Mouse (Mus musculus) left cerebral cortex, adult 8-10 months (tissue): ENCODE measurements around the gene Tcte2. TPM values are rescaled to one million over a fixed set of nuclear protein-coding genes. Genes with fewer than 3 reads are reported as not detected.

Experiments used
- DNase-seq, 2 experiments: peaks; one replicate each; pipeline ENCODE4 v3.0.0; 2022; ENCODE audit warnings: low spot score in 2 of 2
- total RNA-seq, 4 experiments: library from RNA; stranded (reverse); gene quantifications; 2 replicates each; pipeline ENCODE4 v1.2.4; 2022

The Tcte2 gene
- total RNA-seq, 4 experiments from 2014 or later = 17.3 to 21.4 (median 19.7) TPM

DNA sequence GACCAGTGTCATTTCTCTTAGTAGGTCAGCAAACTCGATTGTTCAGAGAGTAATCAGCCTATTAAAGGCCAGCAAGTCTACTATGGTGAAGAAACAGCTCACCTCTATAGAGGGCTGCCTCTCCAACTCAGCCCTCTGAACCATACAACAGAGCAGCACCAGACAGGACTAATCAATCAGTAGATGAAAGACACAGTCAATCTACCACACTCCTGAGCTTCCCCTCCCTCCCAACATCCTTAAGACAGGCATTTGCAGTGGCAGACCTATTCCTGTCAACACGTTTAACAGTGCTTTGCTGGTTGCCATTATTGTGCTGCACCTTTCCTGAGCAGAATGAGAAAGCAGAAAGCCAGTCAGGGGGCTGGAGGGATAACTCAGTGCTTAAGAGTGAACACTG lies 16.3 kb downstream of the Tcte2 start:
- no peak for DNase-seq

DNA sequence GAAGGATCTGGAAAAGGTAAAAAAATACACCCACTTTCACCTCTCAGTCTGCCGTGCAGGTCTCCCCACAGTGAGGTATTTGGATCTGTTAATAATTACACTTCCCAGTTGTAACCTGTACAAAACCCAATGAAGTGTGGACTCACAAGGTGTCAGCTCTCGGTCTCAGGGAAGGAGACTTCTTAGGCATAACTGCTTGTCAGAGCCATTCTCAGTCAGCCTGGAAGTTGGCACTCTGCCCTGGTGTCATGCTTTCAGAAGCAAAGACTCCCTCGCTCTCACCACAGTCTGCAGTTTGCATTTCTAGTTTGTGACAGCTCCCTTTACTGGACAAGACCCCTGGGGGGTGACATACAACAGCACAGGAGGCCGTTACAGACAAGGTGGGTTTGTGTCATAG lies 16.8 kb downstream of the Tcte2 start:
- DNase-seq = no peak

DNA sequence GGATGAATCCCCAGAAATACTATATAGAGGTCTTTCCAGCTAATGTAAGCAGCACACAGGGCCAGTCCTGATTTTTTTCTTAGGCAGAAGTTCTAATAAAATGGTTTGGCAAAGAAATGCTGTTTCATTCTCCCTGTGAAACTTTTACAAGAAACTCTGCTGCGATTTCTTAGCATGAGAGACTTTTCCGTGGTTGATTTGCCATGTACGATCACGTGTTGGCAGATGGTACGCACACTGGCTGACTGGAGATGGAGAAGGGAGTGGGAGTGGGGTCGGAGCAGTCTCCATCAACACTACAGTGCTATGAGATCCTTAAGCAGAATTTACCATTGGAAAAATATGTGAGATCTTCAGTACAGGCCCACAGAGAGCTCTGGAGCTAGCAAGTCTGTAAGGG lies 17.4 kb downstream of the Tcte2 start:
- DNase-seq = no peak

DNA sequence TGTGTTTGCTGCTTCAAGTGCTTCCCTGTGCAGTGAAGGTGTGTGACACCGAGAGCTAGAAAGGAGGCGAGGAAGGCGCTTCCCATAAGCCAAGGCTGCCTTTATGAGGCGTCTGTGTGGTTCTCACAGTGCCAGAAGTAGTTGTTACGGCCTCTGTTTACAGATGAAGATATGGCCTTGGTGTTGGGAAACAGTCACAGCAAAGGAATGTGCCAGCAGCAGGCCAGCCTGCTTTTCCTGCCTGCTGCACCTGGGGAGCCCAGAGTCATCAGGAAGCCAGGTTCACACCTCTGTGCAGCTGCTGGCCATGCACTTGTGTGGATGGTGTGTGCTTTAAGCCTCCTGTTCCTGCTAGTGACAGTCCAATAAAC lies 17.9 kb downstream of the Tcte2 start:
- DNase-seq = no peak

DNA sequence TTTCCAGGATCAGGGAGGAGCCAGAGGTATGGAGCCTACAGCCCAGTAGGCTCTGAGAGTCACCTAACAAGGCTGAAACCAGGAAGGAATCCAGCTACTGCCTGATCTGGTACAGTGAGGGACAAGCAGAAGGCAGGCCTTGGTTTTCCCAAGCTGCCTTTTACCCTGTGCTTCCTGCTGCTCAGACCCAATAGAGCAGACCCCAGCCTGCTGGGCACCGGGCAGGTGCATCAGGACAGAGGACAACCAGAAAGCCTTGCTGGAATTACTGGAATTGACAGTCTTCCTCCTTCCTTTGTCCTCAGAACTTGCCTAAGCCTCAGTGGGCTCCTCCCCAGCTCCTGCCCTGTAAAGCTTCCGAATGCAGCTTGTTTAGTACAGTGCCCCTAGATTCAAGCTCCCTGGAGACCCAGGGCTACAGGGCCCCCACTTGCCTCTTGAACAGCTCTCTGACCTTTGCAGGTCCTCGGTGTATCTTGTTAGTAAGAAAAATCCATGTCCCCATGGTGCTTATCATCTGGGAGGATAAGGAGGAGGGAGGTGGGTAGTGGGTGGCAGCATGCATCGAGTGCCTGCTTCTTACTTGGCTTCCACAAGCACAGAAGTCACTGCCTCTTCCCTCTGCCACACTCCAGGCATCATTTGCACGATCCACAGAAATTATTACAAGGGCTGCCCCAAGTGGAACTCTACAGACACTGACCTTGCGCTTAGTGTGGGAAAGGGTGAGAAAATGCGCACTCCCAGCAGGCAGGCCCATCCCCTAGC lies 18.5 kb downstream of the Tcte2 start:
- no peak for DNase-seq

DNA sequence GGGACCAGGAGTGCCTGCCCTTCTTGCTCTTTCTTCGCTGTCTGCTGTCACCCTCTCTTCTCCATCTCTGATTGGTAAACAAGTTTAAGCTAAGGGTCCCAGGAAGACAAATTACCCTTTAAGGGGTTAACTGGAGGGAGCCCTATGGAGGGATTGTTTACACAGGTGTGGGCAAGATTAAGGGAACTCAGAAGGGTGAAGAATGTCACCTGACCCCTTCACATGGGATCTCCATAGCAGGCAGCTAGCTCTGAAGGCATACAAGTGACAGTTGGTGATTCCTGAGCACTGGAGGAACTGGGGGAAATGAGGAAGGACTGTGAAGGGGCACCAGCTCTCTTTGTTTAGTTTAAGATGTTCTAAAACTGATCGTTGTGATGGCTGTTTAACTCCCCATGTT lies 19.3 kb downstream of the Tcte2 start:
- DNase-seq = no peak

DNA sequence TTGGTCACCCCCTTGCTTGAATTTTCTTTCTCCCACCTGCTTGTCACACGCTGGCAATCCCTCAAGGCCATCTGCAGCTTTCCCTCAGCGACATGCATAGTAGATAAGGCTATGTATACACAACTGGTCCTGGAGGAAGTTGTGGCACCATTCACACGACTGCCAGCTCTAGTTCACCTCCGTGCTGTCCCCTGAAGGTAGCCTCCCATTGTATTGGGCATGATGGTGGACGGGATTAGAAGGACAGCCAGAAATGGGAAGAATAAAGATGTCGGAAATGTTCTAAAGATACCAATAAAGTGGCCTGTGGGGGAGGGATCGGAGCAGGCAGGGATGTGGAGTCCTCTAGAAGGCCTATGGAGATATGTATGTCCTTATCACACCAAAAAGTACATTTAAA lies 20.0 kb downstream of the Tcte2 start:
- DNase-seq = no peak

DNA sequence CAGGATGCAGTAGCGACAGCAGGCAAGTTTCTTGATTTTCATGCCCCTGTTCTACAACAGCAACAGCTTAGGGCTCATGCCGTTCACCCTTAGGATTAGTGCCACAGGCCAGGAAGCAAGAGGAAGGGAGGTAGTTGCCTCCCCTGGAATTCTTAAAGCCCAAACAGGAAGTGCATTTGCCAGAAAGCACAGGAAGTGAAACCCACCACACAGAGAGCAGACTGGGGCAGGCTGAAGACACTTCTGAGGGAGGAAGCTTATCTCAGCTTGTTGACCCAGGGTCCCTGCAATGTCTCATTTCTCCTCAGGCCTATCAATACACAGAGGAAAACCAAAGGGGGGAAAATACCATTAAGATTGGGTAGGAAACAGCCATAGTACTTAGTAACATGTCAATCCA lies 20.8 kb downstream of the Tcte2 start:
- DNase-seq = no peak

DNA sequence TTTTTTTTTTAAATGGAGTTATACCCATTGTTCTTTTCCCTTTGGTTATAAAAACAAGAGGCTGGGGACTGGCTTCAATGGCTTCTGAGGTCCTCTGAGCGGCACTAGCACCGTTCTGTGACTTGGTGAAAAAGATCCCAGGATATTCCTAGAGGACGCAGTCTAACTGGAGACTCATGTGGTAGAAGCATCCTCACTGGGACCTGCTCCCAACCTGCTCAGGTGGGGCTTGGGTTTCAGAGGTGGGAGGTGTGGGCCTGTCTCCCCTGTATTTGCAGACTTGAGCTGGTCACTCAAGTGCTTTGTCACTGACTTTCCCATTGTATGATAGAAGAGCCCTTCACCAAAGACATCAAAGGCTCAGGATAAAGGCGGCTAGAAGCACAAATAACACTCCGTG lies 21.6 kb downstream of the Tcte2 start:
- no peak for DNase-seq

DNA sequence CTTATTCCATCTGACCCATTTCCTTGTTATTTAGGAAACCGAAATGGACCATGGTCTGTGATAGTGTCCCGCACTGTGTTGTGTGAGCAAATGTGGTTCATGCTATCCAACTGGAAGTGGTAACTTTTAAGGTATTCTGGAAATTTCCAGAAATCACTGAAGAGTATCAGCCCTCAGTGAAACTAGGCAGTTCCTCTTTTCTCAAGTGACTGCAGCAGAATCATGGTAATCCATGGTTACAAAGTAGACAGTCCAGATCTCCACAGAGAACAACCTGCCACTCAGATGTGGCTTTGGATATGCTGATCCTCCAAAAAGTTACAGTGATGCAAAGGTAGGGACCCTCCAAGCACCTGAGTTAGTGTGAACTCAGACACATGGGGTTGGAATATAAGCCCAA lies 22.7 kb downstream of the Tcte2 start:
- no peak for DNase-seq

DNA sequence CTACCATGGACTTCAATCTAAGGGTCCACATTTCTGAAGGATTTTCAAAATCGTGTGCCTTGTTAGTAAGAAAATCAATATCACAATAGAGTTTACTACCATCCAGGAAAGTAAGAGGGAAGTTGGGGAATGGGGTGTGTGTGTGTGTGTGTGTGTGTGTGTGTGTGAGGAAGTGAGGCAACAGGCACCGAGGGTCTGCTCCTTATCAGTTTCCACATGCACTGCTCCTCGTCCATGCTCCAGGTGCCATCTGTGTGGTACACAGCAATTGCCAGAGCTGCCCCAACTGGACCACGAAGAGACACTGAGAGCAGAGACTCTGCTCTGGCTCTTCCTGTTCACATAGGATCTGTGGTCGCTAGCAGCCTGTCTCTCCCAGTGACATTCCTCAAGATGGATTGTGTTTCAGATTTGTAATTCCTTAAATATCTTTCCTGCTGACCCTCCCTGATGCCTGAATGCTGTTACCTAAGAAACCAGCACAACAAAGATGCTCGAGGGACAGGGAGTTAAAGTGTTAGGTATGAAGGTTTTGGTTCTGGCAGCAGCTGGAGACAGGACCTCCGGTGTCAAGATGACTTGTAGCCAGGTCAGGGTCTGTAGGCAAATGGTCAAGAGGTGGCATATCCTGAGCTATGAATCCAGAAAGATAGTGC lies 23.4 kb downstream of the Tcte2 start:
- DNase-seq = no peak

DNA sequence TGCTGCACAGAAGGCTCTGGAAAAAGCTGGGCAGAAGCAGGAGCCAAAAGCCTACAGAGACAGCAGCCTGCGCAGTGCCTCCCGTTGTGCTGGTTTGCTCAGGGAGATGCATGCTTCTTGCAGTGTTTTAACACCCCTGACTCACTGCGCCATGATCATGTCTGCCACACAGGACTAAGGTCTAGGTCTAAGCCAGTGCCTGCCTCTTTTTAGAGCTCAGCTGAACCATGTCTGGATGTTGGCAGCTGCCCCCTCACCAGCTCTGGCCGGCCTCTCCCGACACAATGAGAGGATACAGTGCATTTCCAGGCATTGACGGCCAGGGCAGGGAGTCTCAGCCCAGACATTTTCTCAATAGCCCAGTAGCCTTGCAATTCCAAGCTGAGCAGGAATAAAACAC lies 24.3 kb downstream of the Tcte2 start:
- peak in 1 of 2 experiments; percentile 51 for DNase-seq

DNA sequence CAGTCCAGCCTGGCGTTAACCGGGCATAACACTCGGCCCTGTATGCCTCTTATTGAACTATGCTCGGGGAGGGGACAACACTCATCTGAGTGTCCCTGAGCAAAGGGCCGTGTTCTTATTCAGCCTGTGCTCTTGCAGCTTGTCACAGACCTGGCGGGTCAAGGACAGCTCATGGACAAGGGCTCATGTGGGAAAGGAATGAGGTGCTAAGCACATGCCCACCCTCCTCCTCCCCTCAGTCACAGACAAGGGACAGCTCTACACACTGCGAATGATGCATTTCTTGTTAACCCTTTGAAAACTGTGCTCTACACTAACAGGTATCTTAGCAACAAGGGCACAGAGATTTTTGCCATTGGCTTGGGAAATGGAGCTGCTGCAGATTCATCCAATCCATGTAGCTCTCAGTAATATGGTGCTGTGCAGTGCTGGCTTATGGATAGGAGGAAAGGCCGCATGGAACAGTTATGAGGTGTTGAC lies 25.8 kb downstream of the Tcte2 start:
- DNase-seq = no peak

DNA sequence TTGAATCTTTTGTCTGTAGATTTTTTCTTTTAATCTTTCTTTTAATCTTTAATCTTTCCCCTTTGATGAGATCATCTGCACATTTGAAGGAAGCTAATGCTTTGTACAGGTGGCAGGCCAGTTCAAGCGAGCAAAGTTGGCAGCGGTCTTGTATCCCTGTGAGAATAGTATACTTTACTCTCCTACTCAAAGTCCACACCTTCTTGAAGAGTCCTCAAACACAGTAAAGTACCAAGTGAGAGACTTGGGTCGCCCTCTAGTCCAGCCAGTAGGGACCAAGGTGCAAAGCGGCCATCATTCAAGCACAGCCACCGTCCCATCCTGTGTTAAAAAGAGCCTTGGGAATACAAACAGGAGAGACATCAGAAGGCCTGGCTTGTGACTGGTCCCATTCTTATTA lies 26.6 kb downstream of the Tcte2 start:
- DNase-seq = no peak

DNA sequence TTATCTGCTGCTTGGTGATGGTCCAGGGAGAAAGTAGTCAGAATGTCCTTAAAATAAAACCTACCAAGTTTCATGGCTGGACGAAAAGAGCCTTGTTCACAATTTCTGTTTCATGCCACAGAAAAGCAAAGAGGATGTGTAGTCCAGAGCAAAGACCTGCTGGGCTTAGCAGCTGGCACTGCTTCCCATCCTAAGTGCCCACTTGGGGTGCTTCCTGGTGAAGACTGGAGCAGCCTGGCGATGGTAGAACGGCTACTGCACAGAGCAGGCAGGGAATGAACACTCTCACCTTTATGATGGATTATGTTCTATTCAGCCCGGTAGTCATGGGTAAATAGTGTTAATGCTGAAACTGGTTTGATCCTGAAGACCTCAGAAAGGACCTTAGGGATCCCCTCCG lies 27.7 kb downstream of the Tcte2 start:
- DNase-seq = no peak

DNA sequence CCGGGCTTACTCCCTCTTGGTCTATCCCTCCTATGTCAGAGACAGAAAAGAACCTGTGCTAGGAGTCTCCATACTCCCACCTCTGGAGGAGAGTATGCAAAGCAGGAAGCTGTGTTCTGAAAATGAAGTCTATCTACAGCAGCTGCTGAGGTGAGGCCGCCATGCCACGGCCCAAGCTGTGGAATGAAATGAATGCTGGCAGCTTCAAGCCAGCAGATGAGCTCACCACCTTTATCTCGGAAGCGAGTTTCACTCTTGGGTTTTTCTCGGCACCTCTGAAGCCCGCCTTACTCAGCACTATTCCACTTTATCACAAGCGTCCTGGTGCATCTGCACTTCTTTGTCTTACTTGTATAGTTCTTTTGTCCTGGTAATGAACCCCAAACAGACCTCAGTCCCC lies 28.9 kb downstream of the Tcte2 start:
- DNase-seq = no peak

DNA sequence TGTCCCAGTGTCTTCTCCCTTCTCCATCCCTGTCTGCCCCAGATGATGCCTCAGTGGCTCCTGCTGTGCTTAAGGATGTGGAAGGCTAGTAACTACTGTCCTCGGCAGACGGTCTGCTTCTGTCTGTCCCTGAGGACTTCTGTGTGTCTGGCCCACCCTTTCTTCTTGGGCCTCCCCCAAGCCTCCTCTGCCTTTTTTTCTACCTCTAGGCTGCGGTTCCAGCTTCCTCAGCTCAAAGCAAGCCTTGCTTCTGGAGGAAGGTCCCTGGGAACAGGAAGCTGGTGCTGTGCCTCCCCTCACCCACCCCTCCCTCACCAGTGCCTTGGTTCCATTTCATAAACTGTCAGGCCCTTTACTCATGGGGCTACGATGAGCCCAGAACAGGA lies 29.9 kb downstream of the Tcte2 start:
- no peak for DNase-seq

DNA sequence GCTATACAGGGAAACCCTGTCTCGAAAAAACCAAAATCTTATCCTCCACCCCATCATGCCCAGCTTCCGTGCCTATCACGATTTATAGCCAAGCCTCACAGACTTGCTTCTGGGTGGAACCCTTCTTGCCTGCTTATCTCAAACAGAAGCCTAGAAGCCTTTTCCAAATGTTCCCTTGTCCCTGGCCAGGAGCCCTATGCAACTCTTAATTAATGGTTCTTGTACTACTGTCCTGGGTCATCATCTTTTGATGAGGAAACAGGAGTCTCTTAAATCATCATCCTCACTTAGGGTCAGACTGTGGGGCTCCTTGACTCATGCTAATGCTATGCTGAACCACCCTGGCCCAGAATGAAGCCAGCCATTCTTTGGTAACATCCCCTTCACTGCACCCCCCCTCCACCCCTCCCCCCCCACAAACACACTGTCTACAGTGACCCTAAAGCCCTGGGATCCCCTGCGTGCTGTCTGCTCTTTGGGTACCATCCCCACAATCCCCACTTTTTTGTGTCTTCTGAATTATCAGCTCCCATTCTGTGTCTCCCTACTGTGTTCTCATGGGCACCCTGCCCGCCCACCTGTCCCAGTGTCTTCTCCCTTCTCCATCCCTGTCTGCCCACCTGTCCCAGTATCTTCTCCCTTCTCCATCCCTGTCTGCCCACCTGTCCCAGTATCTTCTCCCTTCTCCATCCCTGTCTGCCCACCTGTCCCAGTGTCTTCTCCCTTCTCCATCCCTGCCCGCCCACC lies 30.5 kb downstream of the Tcte2 start:
- DNase-seq = no peak

DNA sequence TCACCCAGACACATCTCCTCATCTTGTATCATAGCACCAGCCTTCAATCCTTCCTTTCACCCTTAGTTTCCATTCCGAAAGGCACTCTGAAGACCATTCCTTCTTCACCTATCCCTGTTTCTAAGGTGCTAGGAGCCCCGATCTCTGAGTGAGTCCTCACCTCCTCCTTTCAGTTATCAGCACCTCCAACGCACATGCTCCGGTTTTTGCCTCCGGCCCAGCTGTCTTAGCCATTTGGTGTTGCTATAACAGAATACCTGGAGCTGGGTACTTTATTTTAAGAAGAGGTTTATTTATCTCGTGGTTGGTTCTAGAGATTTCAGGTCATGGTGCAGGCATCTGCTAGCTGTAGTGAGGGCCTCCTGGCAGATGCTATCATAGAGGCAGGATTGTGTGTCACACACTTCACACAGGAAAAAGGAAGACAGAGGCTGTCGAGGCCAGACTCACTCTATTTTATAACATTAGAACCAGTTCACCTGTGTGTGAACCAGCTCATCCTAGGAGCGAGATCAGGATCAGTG lies 34.7 kb downstream of the Tcte2 start:
- DNase-seq = peak in 1 of 2 experiments; percentile 47

DNA sequence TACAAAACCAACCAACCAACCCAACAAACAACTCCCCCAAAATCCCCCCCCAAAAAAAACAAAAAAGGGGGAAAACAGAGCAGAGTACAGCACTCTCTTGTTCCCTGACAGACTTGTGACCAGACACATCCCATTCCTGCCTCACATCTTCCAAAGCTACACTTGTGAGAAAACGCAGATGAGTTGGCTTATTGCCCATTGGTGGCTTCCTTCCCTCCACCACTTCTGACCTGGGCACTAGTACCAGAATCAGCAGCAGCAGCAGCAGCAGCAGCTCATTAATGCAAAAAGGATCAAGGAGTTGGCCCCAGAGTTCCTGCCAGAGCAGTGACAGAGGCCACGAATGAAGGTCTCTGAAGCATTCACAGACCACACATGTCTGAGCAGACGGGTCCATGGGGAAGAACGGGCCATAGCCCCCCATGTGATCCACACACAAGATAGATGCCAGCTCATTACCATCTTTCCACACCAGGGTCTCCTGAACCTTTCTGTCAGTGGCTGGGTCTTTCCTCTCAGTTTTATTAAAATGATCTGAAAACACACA lies 36.5 kb downstream of the Tcte2 start:
- no peak for DNase-seq

DNA sequence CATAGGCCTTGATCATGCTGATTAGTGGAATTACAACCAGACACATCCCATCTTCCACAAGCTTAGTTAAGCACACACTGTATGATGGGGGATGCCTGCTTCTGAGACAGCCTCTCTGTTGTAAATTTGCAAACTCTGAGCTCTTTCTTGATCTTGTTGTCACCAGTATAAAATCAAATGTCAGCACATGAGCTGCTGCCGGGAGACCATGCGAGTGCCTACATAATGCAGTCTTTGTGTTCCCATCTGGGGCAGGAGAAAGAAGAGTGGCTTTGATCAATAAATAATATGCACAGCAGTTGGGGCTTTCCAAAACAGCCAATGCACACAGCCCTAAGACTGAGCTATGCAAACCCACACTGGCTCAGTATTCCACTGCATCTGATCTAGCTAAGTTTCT lies 39.2 kb downstream of the Tcte2 start:
- DNase-seq = no peak

DNA sequence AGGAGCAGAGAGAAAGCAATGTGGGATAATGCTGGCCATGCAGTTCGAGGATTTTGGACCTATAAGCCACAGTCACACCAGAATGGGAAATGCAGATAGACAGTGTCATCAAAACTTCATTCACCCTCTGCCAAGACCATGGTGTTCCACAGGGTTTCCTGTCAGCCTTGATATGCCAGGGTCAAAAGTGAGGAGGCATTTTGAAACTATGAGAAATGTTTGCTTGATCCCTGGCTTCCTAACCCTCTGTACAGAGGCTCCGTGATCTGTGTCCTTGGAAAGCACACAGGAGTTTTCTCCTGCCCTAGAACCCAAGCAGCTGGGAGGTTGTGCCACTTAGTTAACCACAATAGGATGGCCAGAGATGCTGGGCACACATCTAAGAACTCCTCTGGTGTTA lies 40.3 kb downstream of the Tcte2 start:
- DNase-seq = no peak
